Comparison of ENCODE assay signal across 14 mouse cellular contexts in genomic region chr11:71985101-71985711, GRCm38 (mm10). TPM values are rescaled to one million over a fixed set of nuclear protein-coding genes. Genes with fewer than 3 reads are reported as not detected.
DNase-seq lines count a peak whose midpoint lies in the region; ATAC-seq lines count a peak whose summit lies in the region.
"Had no signal": no experiment of that assay in that cellular context is flagged by ENCODE, and none has a peak within 500 bp of the region (broad histone marks: within the 10 kb centered on the region; RNA-seq: fewer than 3 reads in every experiment).

No protein-coding gene starts in this region.

- WGBS in kidney, embryonic 14.5 days = 20% methylated on average over 4 of the region's 4 CpGs
- WGBS in midbrain, embryonic 13.5 days = 38% methylated on average over 4 of the region's 4 CpGs

- peak; percentile 82 for ATAC-seq in kidney, embryonic 14.5 days (ENCODE audit: low FRiP score, low TSS enrichment)
- 0 out of 2 replicates have a peak, but pooled peaks have one; percentile 43 for ATAC-seq in midbrain, embryonic 13.5 days

- H3K36me3 ChIP-seq in kidney, embryonic 14.5 days (ENCODE audit: control insufficient read depth, insufficient read depth, low read length) = no peaks in the 10 kb centered on the region
- no peaks in the 10 kb centered on the region for H3K36me3 ChIP-seq in midbrain, embryonic 13.5 days
- H3K36me3 ChIP-seq: embryonic facial prominence, embryonic 12.5 days; stomach, embryonic 15.5 days had no signal

- no peak overlapping the region for H3K9ac ChIP-seq in kidney, embryonic 14.5 days (ENCODE audit: low read depth, low read length)
- no peak overlapping the region for H3K9ac ChIP-seq in midbrain, embryonic 13.5 days (replicated peaks)
- H3K9ac ChIP-seq: embryonic facial prominence, embryonic 12.5 days; stomach, embryonic 15.5 days had no signal

- H3K4me2 ChIP-seq in kidney, embryonic 14.5 days (replicated peaks; ENCODE audit: low read depth, low read length) = no peak overlapping the region
- no peak overlapping the region for H3K4me2 ChIP-seq in midbrain, embryonic 13.5 days (replicated peaks)
- H3K4me2 ChIP-seq: embryonic facial prominence, embryonic 12.5 days; stomach, embryonic 15.5 days had no signal

- DNase-seq in kidney, postnatal 14 days = no peak
- peak; percentile 90 for DNase-seq in Muller cell, postnatal 12 days (ENCODE audit: inconsistent ontology term)
- DNase-seq in cerebellum, postnatal 14 days = peak; percentile 26 to 42
- no peak for DNase-seq in spleen, adult 18-20 months
- no peak for DNase-seq in left cerebral cortex, postnatal 36 days (ENCODE audit: low spot score in 2 of 2)
- DNase-seq in thymus, postnatal 25 days = no peak
- DNase-seq: gastrocnemius, adult 2 months had no signal

- H3K27me3 ChIP-seq in kidney, embryonic 14.5 days (ENCODE audit: control insufficient read depth, insufficient read depth, low read length) = no peaks in the 10 kb centered on the region
- no peaks in the 10 kb centered on the region for H3K27me3 ChIP-seq in midbrain, embryonic 13.5 days
- H3K27me3 ChIP-seq: embryonic facial prominence, embryonic 12.5 days; stomach, embryonic 15.5 days had no signal

- H3K4me3 ChIP-seq in kidney, embryonic 14.5 days (ENCODE audit: low read length) = no peak overlapping the region
- H3K4me3 ChIP-seq in midbrain, embryonic 13.5 days (replicated peaks) = no peak overlapping the region
- H3K4me3 ChIP-seq: embryonic facial prominence, embryonic 12.5 days; gastrocnemius, adult 2 months; megakaryocyte, embryonic 14.5 days; stomach, embryonic 15.5 days had no signal

- H3K4me1 ChIP-seq in kidney, embryonic 14.5 days (ENCODE audit: control insufficient read depth, insufficient read depth, low read length) = peaks cover 28% of the 10 kb centered on the region
- H3K4me1 ChIP-seq in midbrain, embryonic 13.5 days (replicated peaks) = peaks cover 30% of the 10 kb centered on the region
- H3K4me1 ChIP-seq: megakaryocyte, embryonic 14.5 days had no signal

- H3K27ac ChIP-seq in kidney, embryonic 14.5 days (ENCODE audit: low read depth, low read length) = no peak overlapping the region
- H3K27ac ChIP-seq in midbrain, embryonic 13.5 days = no peak overlapping the region
- H3K27ac ChIP-seq: embryonic facial prominence, embryonic 12.5 days; gastrocnemius, adult 2 months; stomach, embryonic 15.5 days had no signal

- no peaks in the 10 kb centered on the region for H3K9me3 ChIP-seq in kidney, embryonic 14.5 days (ENCODE audit: control insufficient read depth, low read length)
- no peaks in the 10 kb centered on the region for H3K9me3 ChIP-seq in midbrain, embryonic 13.5 days
- H3K9me3 ChIP-seq: embryonic facial prominence, embryonic 12.5 days; megakaryocyte, embryonic 14.5 days; stomach, embryonic 15.5 days had no signal

- intact Hi-C loops in left cerebral cortex, postnatal 36 days (cut with DNase I) = no loop called here

RNA-seq across cellular contexts. Expression of gene Aipl1, which starts 52.1 kb away (rescaled TPM):
- polyA plus RNA-seq in kidney, embryonic 14.5 days (2014; fragmentation: Nextera tagmentation; extraction: Ambion mirVana) = 0.09 and 0.24 TPM in 2 replicates
- 0.43 and 0.63 TPM in 2 replicates for polyA plus RNA-seq in midbrain, embryonic 13.5 days (2015; fragmentation: Nextera tagmentation; extraction: Ambion mirVana)
- total RNA-seq in left cerebral cortex, postnatal 36 days (2021) = not detected
- total RNA-seq: gastrocnemius, adult 2 months; heart, postnatal 25 days; liver, adult 2 months had no signal
- polyA plus RNA-seq: liver, adult 2 months had no signal

RNA-seq across cellular contexts. Expression of gene Pimreg, which starts 56.6 kb away (rescaled TPM):
- polyA plus RNA-seq in kidney, embryonic 14.5 days (2014; fragmentation: Nextera tagmentation; extraction: Ambion mirVana) = 140 and 144 TPM in 2 replicates
- 79.0 and 80.7 TPM in 2 replicates for polyA plus RNA-seq in midbrain, embryonic 13.5 days (2015; fragmentation: Nextera tagmentation; extraction: Ambion mirVana)
- 1 to 10 TPM in 1 of 2 experiments, under 1 TPM in 1; 0.43 to 1.1 TPM for total RNA-seq in left cerebral cortex, postnatal 36 days (2021)
- total RNA-seq: gastrocnemius, adult 2 months; liver, adult 2 months had no signal

Comparison
In these comparisons a context has a peak if more than half of its experiments do, and no peak if none do; other contexts are left out.
1. DNase-seq: peak in Muller cell, postnatal 12 days (single experiment) and cerebellum, postnatal 14 days (2 of 2); none in kidney, postnatal 14 days (single experiment), spleen, adult 18-20 months (0 of 2), left cerebral cortex, postnatal 36 days (0 of 2) and thymus, postnatal 25 days (single experiment).